Comparison of ENCODE assay signal across 14 mouse cellular contexts in genomic region chr11:96436525-96436924, GRCm38 (mm10). TPM values are rescaled to one million over a fixed set of nuclear protein-coding genes. Genes with fewer than 3 reads are reported as not detected.
DNase-seq lines count a peak whose midpoint lies in the region; ATAC-seq and TF ChIP-seq lines count a peak whose summit lies in the region.
"Had no signal": no experiment of that assay in that cellular context is flagged by ENCODE, and none has a peak within 500 bp of the region (broad histone marks: within the 10 kb centered on the region; RNA-seq: fewer than 3 reads in every experiment).

No protein-coding gene starts in this region.

- no peaks in the 10 kb centered on the region for H3K36me3 ChIP-seq in C2C12 (ENCODE audit: control insufficient read depth, insufficient read depth)
- no peaks in the 10 kb centered on the region for H3K36me3 ChIP-seq in embryonic facial prominence, embryonic 12.5 days
- no peaks in the 10 kb centered on the region for H3K36me3 ChIP-seq in midbrain, embryonic 12.5 days
- no peaks in the 10 kb centered on the region for H3K36me3 ChIP-seq in heart, adult 2 months (ENCODE audit: control insufficient read depth, insufficient read depth, low read length)
- H3K36me3 ChIP-seq: neural tube, embryonic 12.5 days had no signal

- no peak for TF ChIP-seq POLR2A in heart, adult 2 months (IDR thresholded peaks at IDR 0.05; ENCODE audit: insufficient read depth, low read depth, low read length)

- no peaks in the 10 kb centered on the region for H3K9me3 ChIP-seq in embryonic facial prominence, embryonic 12.5 days
- no peaks in the 10 kb centered on the region for H3K9me3 ChIP-seq in midbrain, embryonic 12.5 days
- H3K9me3 ChIP-seq: neural tube, embryonic 12.5 days had no signal

- no peaks in the 10 kb centered on the region for H3K79me3 ChIP-seq in C2C12 (ENCODE audit: low read depth)

- H3K27me3 ChIP-seq in C2C12 (ENCODE audit: control insufficient read depth, insufficient read depth, insufficient read length): no peaks in the 10 kb centered on the region
- 0 out of 2 replicates have a peak, but pooled peaks cover 9% of the 10 kb centered on the region for H3K27me3 ChIP-seq in embryonic facial prominence, embryonic 12.5 days
- H3K27me3 ChIP-seq in midbrain, embryonic 12.5 days: peaks cover 14% of the 10 kb centered on the region; the same call in 1 of the 2 replicates
- H3K27me3 ChIP-seq in heart, adult 2 months (ENCODE audit: control insufficient read depth, insufficient read depth, low read length): no peaks in the 10 kb centered on the region
- H3K27me3 ChIP-seq: neural tube, embryonic 12.5 days had no signal

- TF ChIP-seq CTCF in C2C12 (IDR thresholded peaks at IDR 0.05; ENCODE audit: control insufficient read depth, insufficient read depth, insufficient read length): no peak
- no peak for TF ChIP-seq CTCF in heart, adult 2 months (IDR thresholded peaks at IDR 0.05)

- no peak overlapping the region for H3ac ChIP-seq in C2C12 (ENCODE audit: control insufficient read depth, insufficient read length, low read depth)

- DNase-seq in embryo, embryonic 10 days (ENCODE audit: low spot score): peak; percentile 43
- no peak for DNase-seq in embryo, embryonic 9.5 days (ENCODE audit: extremely low spot score)
- DNase-seq in heart, adult 2 months: no peak
- no peak for DNase-seq in heart, adult 18-20 months
- no peak for DNase-seq in B cell, adult 2 months
- DNase-seq: cerebellum, adult 11 months; kidney, adult 8-10 months; layer of hippocampus, postnatal 36 days had no signal

- H3K9ac ChIP-seq in embryonic facial prominence, embryonic 12.5 days: no peak overlapping the region
- H3K9ac ChIP-seq in midbrain, embryonic 12.5 days (replicated peaks): no peak overlapping the region
- no peak overlapping the region for H3K9ac ChIP-seq in heart, adult 2 months (ENCODE audit: low read depth, low read length)
- H3K9ac ChIP-seq: liver, embryonic 14.5 days; neural tube, embryonic 12.5 days had no signal

- intact Hi-C loops in heart, adult 2 months (cut with DNase I): no loop called here

- no peak for ATAC-seq in embryonic facial prominence, embryonic 12.5 days (ENCODE audit: insufficient number of reproducible peaks, insufficient read depth, low FRiP score, low TSS enrichment)
- ATAC-seq in midbrain, embryonic 12.5 days (ENCODE audit: low FRiP score, low read depth): no peak

- 42% methylated on average over 7 of the region's 7 CpGs for WGBS in embryonic facial prominence, embryonic 12.5 days
- WGBS in midbrain, embryonic 12.5 days: 36% methylated on average over 7 of the region's 7 CpGs
- 44% methylated on average over 7 of the region's 7 CpGs for WGBS in heart, adult 2 months

- no peak for TF ChIP-seq EP300 in heart, adult 2 months (IDR thresholded peaks at IDR 0.05; ENCODE audit: insufficient read depth, low read depth, low read length)

- no peaks in the 10 kb centered on the region for H3K4me1 ChIP-seq in embryonic facial prominence, embryonic 12.5 days
- H3K4me1 ChIP-seq in midbrain, embryonic 12.5 days: peaks cover 4% of the 10 kb centered on the region; the same call in 1 of the 2 replicates
- H3K4me1 ChIP-seq in heart, adult 2 months (ENCODE audit: control insufficient read depth, insufficient read depth, low read length): no peaks in the 10 kb centered on the region

- H3K27ac ChIP-seq in embryonic facial prominence, embryonic 12.5 days: no peak overlapping the region
- no peak overlapping the region for H3K27ac ChIP-seq in midbrain, embryonic 12.5 days (replicated peaks)
- no peak overlapping the region for H3K27ac ChIP-seq in heart, adult 2 months
- H3K27ac ChIP-seq: liver, embryonic 14.5 days; neural tube, embryonic 12.5 days had no signal

- H3K79me2 ChIP-seq in C2C12 (ENCODE audit: control insufficient read depth, insufficient read depth): no peaks in the 10 kb centered on the region
- H3K79me2 ChIP-seq in heart, adult 2 months (replicated peaks; ENCODE audit: control insufficient read depth, insufficient read depth, low read length): no peaks in the 10 kb centered on the region

- H3K4me3 ChIP-seq in C2C12 (ENCODE audit: insufficient read depth, poor library complexity, severe bottlenecking): no peak overlapping the region
- H3K4me3 ChIP-seq in embryonic facial prominence, embryonic 12.5 days: no peak overlapping the region
- no peak overlapping the region for H3K4me3 ChIP-seq in midbrain, embryonic 12.5 days
- no peak overlapping the region for H3K4me3 ChIP-seq in heart, adult 2 months
- H3K4me3 ChIP-seq: neural tube, embryonic 12.5 days had no signal

- 0 out of 2 replicates have a peak overlapping the region, but pooled peaks have one; percentile 5 for H3K4me2 ChIP-seq in embryonic facial prominence, embryonic 12.5 days (replicated peaks)
- H3K4me2 ChIP-seq in midbrain, embryonic 12.5 days (replicated peaks): peak overlapping the region; percentile 25; the same call in 1 of the 2 replicates
- H3K4me2 ChIP-seq: heart, embryonic 11.5 days; neural tube, embryonic 12.5 days had no signal

TF ChIP-seq in C2C12, 6 proteins besides CTCF, POLR2A, EP300 and RAD21:
- no peak for TF ChIP-seq MYOG (IDR thresholded peaks at IDR 0.05; ENCODE audit: control insufficient read depth, extremely low read depth, insufficient read length)
- no peak for TF ChIP-seq CEBPB (IDR thresholded peaks at IDR 0.05; ENCODE audit: low read depth)
- no peak for TF ChIP-seq FOSL1 (IDR thresholded peaks at IDR 0.05; ENCODE audit: insufficient read depth, low read length, poor library complexity, severe bottlenecking)
- no peak for TF ChIP-seq MAX (IDR thresholded peaks at IDR 0.05)
- no peak for TF ChIP-seq MYOD1 (IDR thresholded peaks at IDR 0.05; ENCODE audit: control insufficient read depth, insufficient read length, low read depth)
- peak; percentile 61 for TF ChIP-seq USF1 (IDR thresholded peaks at IDR 0.05; ENCODE audit: low read depth)
TF ChIP-seq in C2C12: peak in this region for 1.

RNA-seq across cellular contexts. Expression of gene Skap1, which starts 27.9 kb away (rescaled TPM):
- polyA plus RNA-seq in C2C12 (2012; fragmentation: generic; extraction: Trizol): 0.04 TPM
- 0.32 and 0.50 TPM in 2 replicates for polyA plus RNA-seq in embryonic facial prominence, embryonic 12.5 days (2016; fragmentation: Nextera tagmentation; extraction: Ambion mirVana)
- polyA plus RNA-seq in midbrain, embryonic 12.5 days (2016; fragmentation: Nextera tagmentation; extraction: Ambion mirVana): 1.7 and 2.0 TPM in 2 replicates
- under 1 TPM in 1 of 2 experiments, not detected in 1; 0.25 TPM for total RNA-seq in heart, adult 2 months (2021)
- polyA plus RNA-seq in heart, adult 2 months (2012; rRNA removed): 0.67 and 0.98 TPM in 2 replicates
- total RNA-seq in heart, adult 18-20 months (2021): 1 to 10 TPM in 1 of 2 experiments, not detected in 1; 2.3 TPM
